Mouse (Mus musculus) neural tube, embryonic 11.5 days (tissue): ENCODE data around the gene Zranb1. TPM values are rescaled to one million over a fixed set of nuclear protein-coding genes. Genes with fewer than 3 reads are reported as not detected.

ENCODE experiments used
- ATAC-seq: fragments of 200-750 bp; cut with Nextera tagmentation; 2 replicates; pipeline ENCODE4 v1.8.0; 2017; ENCODE audit warnings: moderate number of reproducible peaks, mild to moderate bottlenecking, moderate TSS enrichment, moderate library complexity; ENCODE audit not compliant: insufficient read depth, low FRiP score, low TSS enrichment
- DNase-seq: peaks from one replicate; pipeline ENCODE4 v3.0.0-alpha.2; 2015; ENCODE audit warnings: low spot score
- H3K27ac ChIP-seq: fragments of 300-500 bp; sonication (generic); 2 replicates; pipeline ENCODE4 v1.5.1; 2014; ENCODE audit warnings: low read depth, mild to moderate bottlenecking, low read length
- H3K27me3 ChIP-seq: fragments of 300-500 bp; sonication (generic); 2 replicates; pipeline ENCODE4 v1.6.1; 2014; ENCODE audit warnings: mild to moderate bottlenecking, low read length, mixed read lengths; ENCODE audit not compliant: control insufficient read depth, insufficient read depth
- H3K36me3 ChIP-seq: fragments of 300-500 bp; sonication (generic); 2 replicates; pipeline ENCODE4 v1.6.1; 2014; ENCODE audit warnings: mild to moderate bottlenecking, low read length, moderate library complexity, mixed read lengths; ENCODE audit not compliant: control insufficient read depth, insufficient read depth
- H3K4me1 ChIP-seq: fragments of 300-500 bp; sonication (generic); 2 replicates; pipeline ENCODE4 v1.6.1; 2014; ENCODE audit warnings: low read length, mixed read lengths; ENCODE audit not compliant: control insufficient read depth, insufficient read depth
- H3K4me2 ChIP-seq: fragments of 300-500 bp; sonication (generic); 2 replicates; pipeline ENCODE4 v1.6.1; 2014; ENCODE audit warnings: low read depth, mild to moderate bottlenecking, moderate library complexity
- H3K4me3 ChIP-seq: fragments of 300-500 bp; sonication (generic); 2 replicates; pipeline ENCODE4 v1.5.1; 2014; ENCODE audit warnings: low read depth, low read length
- H3K9ac ChIP-seq: fragments of 300-500 bp; sonication (generic); 2 replicates; pipeline ENCODE4 v1.6.1; 2014; ENCODE audit warnings: mild to moderate bottlenecking, low read length
- H3K9me3 ChIP-seq: fragments of 300-500 bp; sonication (generic); 2 replicates; pipeline ENCODE4 v1.6.1; 2016; ENCODE audit warnings: low read length; ENCODE audit not compliant: control insufficient read depth
- WGBS: fragments of 180-500 bp; shearing (Covaris S2); extraction: QIAGEN DNeasy Blood & Tissue Kit; methylation state at CpG from one replicate; pipeline ENCODE4 v1.1.7; 2014; 5-methylcytosine and 5-hydroxymethylcytosine counted together
- polyA plus RNA-seq: library from polyadenylated mRNA; unstranded; fragments of >200 nt; fragmentation: Nextera tagmentation; extraction: Ambion mirVana; gene quantifications from 2 replicates; pipeline ENCODE4 v1.2.1, GENCODE M21; 2014

Zranb1 gene
- polyA plus RNA-seq, 1 experiment from 2014 or later: 17.8 TPM

GRCm38 (mm10) chr7:133011191-133011590 lies 80.2 kb downstream of the Zranb1 start:
- H3K27ac ChIP-seq: no peak overlapping the region; the same call in 1 of the 2 replicates
- no peaks in the 10 kb centered on the region for H3K9me3 ChIP-seq
- no peak overlapping the region for H3K9ac ChIP-seq
- H3K4me1 ChIP-seq: peaks cover 11% of the 10 kb centered on the region
- DNase-seq: no peak
- 68% methylated on average over 5 of the region's 5 CpGs for WGBS
- no peaks in the 10 kb centered on the region for H3K27me3 ChIP-seq
- H3K36me3 ChIP-seq: no peaks in the 10 kb centered on the region
- no peak overlapping the region for H3K4me3 ChIP-seq
- H3K4me2 ChIP-seq: no peak overlapping the region
- no peak for ATAC-seq

GRCm38 (mm10) chr7:133011611-133012010 lies 80.7 kb downstream of the Zranb1 start:
- 77% methylated on average over 4 of the region's 4 CpGs for WGBS
- Histone ChIP-seq H3K4me2 (no peak overlapping the region), H3K4me3 (no peak overlapping the region), H3K27me3 (no peaks in the 10 kb centered on the region), H3K4me1 (peaks cover 11% of the 10 kb centered on the region), H3K9me3 (no peaks in the 10 kb centered on the region), H3K36me3 (no peaks in the 10 kb centered on the region), H3K27ac (no peak overlapping the region), H3K9ac (no peak overlapping the region)
- DNase-seq: no peak
- ATAC-seq: no peak

GRCm38 (mm10) chr7:133012637-133013366 lies 81.9 kb downstream of the Zranb1 start:
- no peaks in the 10 kb centered on the region for H3K36me3 ChIP-seq
- DNase-seq (no peak), ATAC-seq (no peak)
- peaks cover 11% of the 10 kb centered on the region for H3K4me1 ChIP-seq
- H3K27me3 ChIP-seq: no peaks in the 10 kb centered on the region
- H3K9ac ChIP-seq: no peak overlapping the region
- no peaks in the 10 kb centered on the region for H3K9me3 ChIP-seq
- H3K4me2 ChIP-seq: no peak overlapping the region
- no peak overlapping the region for H3K4me3 ChIP-seq
- H3K27ac ChIP-seq: no peak overlapping the region
- WGBS: 83% methylated on average over 14 of the region's 14 CpGs

GRCm38 (mm10) chr7:133013923-133014322 lies 83.0 kb downstream of the Zranb1 start:
- Histone ChIP-seq H3K9ac (no peak overlapping the region), H3K27me3 (no peaks in the 10 kb centered on the region), H3K4me3 (no peak overlapping the region), H3K36me3 (no peaks in the 10 kb centered on the region), H3K4me1 (peaks cover 9% of the 10 kb centered on the region), H3K9me3 (no peaks in the 10 kb centered on the region), H3K27ac (no peak overlapping the region), H3K4me2 (no peak overlapping the region)
- DNase-seq: no peak
- WGBS: 89% methylated on average over 10 of the region's 10 CpGs
- ATAC-seq: no peak

- Histone ChIP-seq H3K4me3 (no peak overlapping the region), H3K27ac (no peak overlapping the region), H3K27me3 (no peaks in the 10 kb centered on the region), H3K9ac (no peak overlapping the region), H3K9me3 (no peaks in the 10 kb centered on the region), H3K4me2 (no peak overlapping the region), H3K4me1 (peaks cover 9% of the 10 kb centered on the region), H3K36me3 (no peaks in the 10 kb centered on the region)
- no peak for ATAC-seq
- 94% methylated on average over 14 of the region's 14 CpGs for WGBS
- no peak for DNase-seq
Observed at GRCm38 (mm10) chr7:133014631-133015030, 83.7 kb downstream of the Zranb1 start.

- Histone ChIP-seq H3K4me2 (no peak overlapping the region), H3K4me1 (peaks cover 15% of the 10 kb centered on the region), H3K27me3 (no peaks in the 10 kb centered on the region), H3K9me3 (no peaks in the 10 kb centered on the region), H3K36me3 (no peaks in the 10 kb centered on the region), H3K4me3 (no peak overlapping the region), H3K27ac (no peak overlapping the region), H3K9ac (no peak overlapping the region)
- DNase-seq (no peak), ATAC-seq (no peak)
- 64% methylated on average over 7 of the region's 7 CpGs for WGBS
Observed at GRCm38 (mm10) chr7:133015416-133016070, 84.6 kb downstream of the Zranb1 start.

GRCm38 (mm10) chr7:133018961-133019360 lies 88.0 kb downstream of the Zranb1 start:
- Histone ChIP-seq H3K27ac (no peak overlapping the region), H3K4me2 (no peak overlapping the region), H3K9ac (no peak overlapping the region), H3K4me3 (no peak overlapping the region), H3K4me1 (peaks cover 15% of the 10 kb centered on the region), H3K27me3 (no peaks in the 10 kb centered on the region), H3K9me3 (no peaks in the 10 kb centered on the region), H3K36me3 (no peaks in the 10 kb centered on the region)
- 82% methylated on average over 7 of the region's 7 CpGs for WGBS
- DNase-seq (no peak), ATAC-seq (no peak)

GRCm38 (mm10) chr7:133019481-133020020 lies 88.6 kb downstream of the Zranb1 start:
- Histone ChIP-seq H3K4me3 (no peak overlapping the region), H3K4me1 (peaks cover 15% of the 10 kb centered on the region), H3K27me3 (no peaks in the 10 kb centered on the region), H3K9me3 (no peaks in the 10 kb centered on the region), H3K36me3 (no peaks in the 10 kb centered on the region), H3K4me2 (no peak overlapping the region), H3K27ac (no peak overlapping the region), H3K9ac (no peak overlapping the region)
- ATAC-seq: no peak
- no peak for DNase-seq
- WGBS: 44% methylated on average over 6 of the region's 6 CpGs

GRCm38 (mm10) chr7:133024694-133025093 lies 93.8 kb downstream of the Zranb1 start:
- H3K36me3 ChIP-seq: no peaks in the 10 kb centered on the region
- no peaks in the 10 kb centered on the region for H3K27me3 ChIP-seq
- no peak overlapping the region for H3K9ac ChIP-seq
- DNase-seq: no peak
- no peak for ATAC-seq
- no peaks in the 10 kb centered on the region for H3K9me3 ChIP-seq
- peaks cover 8% of the 10 kb centered on the region for H3K4me1 ChIP-seq
- no peak overlapping the region for H3K4me3 ChIP-seq
- no peak overlapping the region for H3K27ac ChIP-seq
- H3K4me2 ChIP-seq: no peak overlapping the region
- 80% methylated on average over 1 of the region's 1 CpGs for WGBS
